Comparison of ENCODE assay signal across 7 mouse cellular contexts in genomic region chr7:16174597-16175541, GRCm38 (mm10). TPM values are rescaled to one million over a fixed set of nuclear protein-coding genes. Genes with fewer than 3 reads are reported as not detected.
DNase-seq lines count a peak whose midpoint lies in the region; ATAC-seq and TF ChIP-seq lines count a peak whose summit lies in the region.

Meis3 (plus strand) TSS chr7:16175090.

- H3K4me2 ChIP-seq in forebrain, embryonic 12.5 days: peak within 1 kb of the TSS; percentile 74

- no peak for TF ChIP-seq CTCF in G1E (IDR thresholded peaks at IDR 0.05; ENCODE audit: low read depth, low read length)
- TF ChIP-seq CTCF in bone marrow, adult 2 months (IDR thresholded peaks at IDR 0.05; ENCODE audit: control insufficient read depth, insufficient read depth, low read length): peak; percentile 28; the same call in 1 of the 2 replicates

- peaks cover 33% of the 10 kb centered on the region for H3K27me3 ChIP-seq in G1E (ENCODE audit: insufficient read depth, low read length)
- no peaks in the 10 kb centered on the region; the same call in 1 of the 2 replicates for H3K27me3 ChIP-seq in forebrain, embryonic 12.5 days

- no peak for TF ChIP-seq POLR2A in bone marrow, adult 2 months (IDR thresholded peaks at IDR 0.05; ENCODE audit: borderline replicate concordance, control insufficient read depth, low read depth, low read length)

- peak within 1 kb of the TSS; percentile 66 for H3K4me3 ChIP-seq in G1E (ENCODE audit: low read depth, low read length)
- peak within 1 kb of the TSS; percentile 63 for H3K4me3 ChIP-seq in bone marrow, adult 2 months (replicated peaks; ENCODE audit: control insufficient read depth, low read depth, low read length)
- peak within 1 kb of the TSS; percentile 77 for H3K4me3 ChIP-seq in forebrain, embryonic 12.5 days (replicated peaks)

- ATAC-seq in G1E (ENCODE audit: extremely low read depth, insufficient number of reproducible peaks, low FRiP score, poor library complexity, severe bottlenecking): peak; percentile 66
- peak; percentile 91 for ATAC-seq in forebrain, embryonic 12.5 days (ENCODE audit: low FRiP score)

- WGBS in bone marrow, adult 2 months: under 1% methylated on average over 42 of the region's 42 CpGs
- under 1% methylated on average over 42 of the region's 42 CpGs for WGBS in forebrain, embryonic 12.5 days

- peak within 1 kb of the TSS; percentile 81 for H3K9ac ChIP-seq in forebrain, embryonic 12.5 days

- no peaks in the 10 kb centered on the region for H3K9me3 ChIP-seq in G1E (replicated peaks)
- H3K9me3 ChIP-seq in forebrain, embryonic 12.5 days: no peaks in the 10 kb centered on the region

- H3K27ac ChIP-seq in bone marrow, adult 2 months (ENCODE audit: control insufficient read depth, insufficient read depth, low read depth, low read length, poor library complexity): no peak within 1 kb of the TSS
- peak within 1 kb of the TSS; percentile 79 for H3K27ac ChIP-seq in forebrain, embryonic 12.5 days

- no peaks in the 10 kb centered on the region for H3K36me3 ChIP-seq in G1E (replicated peaks)
- H3K36me3 ChIP-seq in forebrain, embryonic 12.5 days (replicated peaks): peaks cover 23% of the 10 kb centered on the region

- intact Hi-C loops in heart, postnatal 36 days (cut with DNase I): no loop called here

- no peak for DNase-seq in G1E (ENCODE audit: low spot score)
- DNase-seq in heart, postnatal 36 days: peak; percentile 42 to 45
- peak in 1 of 2 experiments; percentile 38 for DNase-seq in layer of hippocampus, postnatal 25 days (ENCODE audit: extremely low spot score in 1 of 2, low spot score in 1 of 2)
- peak; percentile 67 to 76 for DNase-seq in lung, postnatal 4 days
- DNase-seq in right cerebral cortex, adult 18-20 months: peak; percentile 58

- peaks cover 13% of the 10 kb centered on the region for H3K4me1 ChIP-seq in G1E (ENCODE audit: insufficient read depth, low read depth, low read length)
- no peaks in the 10 kb centered on the region for H3K4me1 ChIP-seq in bone marrow, adult 2 months (ENCODE audit: control insufficient read depth, insufficient read depth, low read length)
- H3K4me1 ChIP-seq in forebrain, embryonic 12.5 days: peaks cover 49% of the 10 kb centered on the region

RNA-seq across cellular contexts. Expression of gene Meis3, which starts in this region (rescaled TPM):
- total RNA-seq in G1E (2014; fragmentation: Nextera tagmentation) (0.60 and 3.6 TPM in 2 replicates), G1E (2017) (1.9 and 2.2 TPM in 2 replicates)
- polyA plus RNA-seq in G1E (2012): 1.8 and 2.6 TPM in 2 replicates
- polyA plus RNA-seq in bone marrow, adult 2 months (2011; ENCODE audit: insufficient read depth, insufficient read length, low replicate concordance, missing spikeins): 5.4 and 7.8 TPM in 2 replicates
- polyA plus RNA-seq in forebrain, embryonic 12.5 days (2016; fragmentation: Nextera tagmentation; extraction: Ambion mirVana): 91.2 and 94.9 TPM in 2 replicates
- 1 to 10 TPM; 3.9 to 4.9 TPM for total RNA-seq in heart, postnatal 36 days (2021)
- total RNA-seq in layer of hippocampus, postnatal 25 days (2021): 10 to 100 TPM; 34.3 to 41.1 TPM

Comparison
In these comparisons a context has a peak if more than half of its experiments do, and no peak if none do; other contexts are left out.
1. RNA of gene Meis3 (total RNA-seq): 34.3 to 41.1 TPM in layer of hippocampus, postnatal 25 days; 3.9 to 4.9 TPM in heart, postnatal 36 days and 0.60 to 3.6 TPM in G1E; every median in the first group is over 4 times any median in the second.
2. RNA of gene Meis3 (polyA plus RNA-seq): 91.2 to 94.9 TPM in forebrain, embryonic 12.5 days; 5.4 to 7.8 TPM in bone marrow, adult 2 months and 1.8 to 2.6 TPM in G1E; every median in the first group is over 10 times any median in the second.
3. Peak in every context shown above with its lines, with median percentiles within 50 percentile points of each other: H3K4me3 ChIP-seq.